Mouse (Mus musculus) forebrain, embryonic 16.5 days (tissue): ENCODE measurements around the gene Ric8a. TPM values are rescaled to one million over a fixed set of nuclear protein-coding genes. Genes with fewer than 3 reads are reported as not detected.

Source experiments
- ATAC-seq: fragments of 200-750 bp; cut with Nextera tagmentation; 2 replicates; pipeline ENCODE4 v1.8.0; 2017; ENCODE audit warnings: mild to moderate bottlenecking, moderate library complexity
- H3K27ac ChIP-seq: fragments of 300-500 bp; sonication (generic); 2 replicates; pipeline ENCODE4 v1.5.1; 2014; ENCODE audit warnings: low read length, control low read depth
- H3K27me3 ChIP-seq: fragments of 300-500 bp; sonication (generic); replicated peaks from 2 replicates; pipeline ENCODE4 v1.6.1; 2014; ENCODE audit warnings: low read length; ENCODE audit not compliant: control insufficient read depth, insufficient read depth
- H3K36me3 ChIP-seq: fragments of 300-500 bp; sonication (generic); 2 replicates; pipeline ENCODE4 v1.6.1; 2014; ENCODE audit not compliant: control insufficient read depth, insufficient read depth
- H3K4me1 ChIP-seq: fragments of 300-500 bp; sonication (generic); replicated peaks from 2 replicates; pipeline ENCODE4 v1.6.1; 2014; ENCODE audit warnings: low read length; ENCODE audit not compliant: control insufficient read depth, insufficient read depth
- H3K4me2 ChIP-seq: fragments of 300-500 bp; sonication (generic); 2 replicates; pipeline ENCODE4 v1.6.1; 2014; ENCODE audit warnings: mild to moderate bottlenecking, low read length, control low read depth
- H3K4me3 ChIP-seq: fragments of 300-500 bp; sonication (generic); replicated peaks from 2 replicates; pipeline ENCODE4 v1.5.1; 2014; ENCODE audit warnings: mild to moderate bottlenecking, low read length, control low read depth
- H3K9ac ChIP-seq: fragments of 300-500 bp; sonication (generic); replicated peaks from 2 replicates; pipeline ENCODE4 v1.6.1; 2014; ENCODE audit warnings: low read depth, low read length, control low read depth
- H3K9me3 ChIP-seq: fragments of 300-500 bp; sonication (generic); 2 replicates; pipeline ENCODE4 v1.6.1; 2016; ENCODE audit warnings: low read length; ENCODE audit not compliant: control insufficient read depth
- WGBS: fragments of 180-500 bp; shearing (Covaris S2); extraction: QIAGEN DNeasy Blood & Tissue Kit; methylation state at CpG from one replicate; pipeline ENCODE4 v1.1.7; 2014; 5-methylcytosine and 5-hydroxymethylcytosine counted together
- polyA plus RNA-seq: library from polyadenylated mRNA; unstranded; fragments of >200 nt; fragmentation: Nextera tagmentation; extraction: Ambion mirVana; gene quantifications from 2 replicates; pipeline ENCODE4 v1.2.1, GENCODE M21; 2015

Ric8a gene
- polyA plus RNA-seq, 1 experiment from 2014 or later: 101 TPM

- H3K27ac ChIP-seq: peak within 1 kb of the TSS; percentile 93
- peaks cover 27% of the 10 kb centered on the region for H3K36me3 ChIP-seq
- no peaks in the 10 kb centered on the region for H3K27me3 ChIP-seq
- H3K9me3 ChIP-seq: no peaks in the 10 kb centered on the region
- peak within 1 kb of the TSS; percentile 95 for H3K4me2 ChIP-seq
- ATAC-seq: peak; percentile 77
- WGBS: 1% methylated on average over 51 of the region's 51 CpGs
- H3K4me3 ChIP-seq: peak within 1 kb of the TSS; percentile 87
- H3K9ac ChIP-seq: peak within 1 kb of the TSS; percentile 88
- H3K4me1 ChIP-seq: peaks cover 31% of the 10 kb centered on the region
Observed at GRCm38 (mm10) chr7:140855860-140856784, 635 bp upstream of the Ric8a start, which contains the start of gene Gm45785. Gene Gm45785 (minus strand): TSS chr7:140856331.

GRCm38 (mm10) chr7:140857550-140858505 lies 1.1 kb downstream of the Ric8a start, which contains the start of gene Bet1l:
Gene Bet1l (minus strand): TSS chr7:140857577.
- H3K4me2 ChIP-seq: peak within 1 kb of the TSS; percentile 95
- peak within 1 kb of the TSS; percentile 88 for H3K9ac ChIP-seq
- no peaks in the 10 kb centered on the region for H3K9me3 ChIP-seq
- 36% methylated on average over 40 of the region's 40 CpGs for WGBS
- ATAC-seq: peak; percentile 26
- peak within 1 kb of the TSS; percentile 87 for H3K4me3 ChIP-seq
- no peaks in the 10 kb centered on the region for H3K27me3 ChIP-seq
- peaks cover 30% of the 10 kb centered on the region for H3K36me3 ChIP-seq
- peak within 1 kb of the TSS; percentile 93 for H3K27ac ChIP-seq
- peaks cover 31% of the 10 kb centered on the region for H3K4me1 ChIP-seq

GRCm38 (mm10) chr7:140858746-140859145 lies 2.0 kb downstream of the Ric8a start:
- peak overlapping the region; percentile 95 for H3K4me2 ChIP-seq
- peak overlapping the region; percentile 25 for H3K9ac ChIP-seq
- H3K4me3 ChIP-seq: peak overlapping the region; percentile 87
- H3K27me3 ChIP-seq: no peaks in the 10 kb centered on the region
- WGBS: 96% methylated on average over 8 of the region's 8 CpGs
- peaks cover 31% of the 10 kb centered on the region for H3K4me1 ChIP-seq
- no peaks in the 10 kb centered on the region for H3K9me3 ChIP-seq
- peaks cover 30% of the 10 kb centered on the region for H3K36me3 ChIP-seq
- no peak overlapping the region for H3K27ac ChIP-seq
- no peak for ATAC-seq

DNA sequence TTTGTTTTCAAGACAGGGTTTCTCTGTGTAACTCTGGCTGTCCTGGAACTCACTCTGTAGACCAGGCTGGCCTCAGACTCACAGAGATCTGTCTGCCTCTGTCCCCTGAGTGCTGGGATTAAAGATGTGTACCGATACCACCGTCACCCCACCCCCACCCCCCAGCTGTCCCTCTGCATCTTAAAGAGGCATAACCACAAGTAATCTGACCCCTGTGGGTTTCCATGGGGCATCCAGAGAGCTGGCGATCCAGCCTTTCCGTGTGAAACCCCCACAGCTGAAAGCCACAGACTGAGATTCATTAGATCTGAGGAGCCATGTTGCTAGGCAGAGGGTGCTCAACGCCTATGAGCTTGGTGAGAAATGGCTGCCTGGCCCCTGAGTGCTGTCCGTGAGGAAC lies 3.2 kb downstream of the Ric8a start:
- H3K36me3 ChIP-seq: peaks cover 27% of the 10 kb centered on the region
- no peaks in the 10 kb centered on the region for H3K27me3 ChIP-seq
- no peak overlapping the region for H3K9ac ChIP-seq
- 82% methylated on average over 6 of the region's 6 CpGs for WGBS
- ATAC-seq: no peak
- no peaks in the 10 kb centered on the region for H3K9me3 ChIP-seq
- peaks cover 28% of the 10 kb centered on the region for H3K4me1 ChIP-seq
- H3K4me2 ChIP-seq: no peak overlapping the region
- H3K27ac ChIP-seq: no peak overlapping the region
- H3K4me3 ChIP-seq: no peak overlapping the region

DNA sequence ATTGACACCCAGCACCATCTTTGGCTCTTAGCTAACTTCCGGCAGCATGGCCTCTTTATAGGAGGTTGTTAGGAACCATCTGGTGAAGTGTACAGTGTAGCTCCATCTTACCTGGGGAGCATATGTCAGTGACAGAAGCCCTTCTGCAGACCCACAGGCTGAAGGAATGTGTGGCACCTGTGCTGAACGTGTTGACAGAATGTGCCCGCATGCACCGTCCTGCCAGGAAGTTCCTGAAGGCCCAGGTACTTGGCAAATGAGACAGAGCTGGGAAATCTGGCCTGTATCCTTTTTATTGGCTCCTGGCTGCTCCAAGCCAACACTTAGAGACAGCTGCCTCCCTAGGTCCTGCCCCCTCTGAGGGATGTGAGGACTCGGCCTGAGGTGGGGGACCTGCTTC lies 4.0 kb downstream of the Ric8a start:
- no peaks in the 10 kb centered on the region for H3K27me3 ChIP-seq
- no peak overlapping the region for H3K4me2 ChIP-seq
- no peaks in the 10 kb centered on the region for H3K9me3 ChIP-seq
- H3K4me3 ChIP-seq: no peak overlapping the region
- H3K27ac ChIP-seq: no peak overlapping the region
- WGBS: 85% methylated on average over 5 of the region's 5 CpGs
- no peak overlapping the region for H3K9ac ChIP-seq
- peaks cover 21% of the 10 kb centered on the region for H3K4me1 ChIP-seq
- peaks cover 27% of the 10 kb centered on the region for H3K36me3 ChIP-seq
- no peak for ATAC-seq

GRCm38 (mm10) chr7:140864761-140865160 lies 8.0 kb downstream of the Ric8a start:
- H3K36me3 ChIP-seq: peaks cover 24% of the 10 kb centered on the region
- H3K27ac ChIP-seq: no peak overlapping the region
- H3K9me3 ChIP-seq: no peaks in the 10 kb centered on the region
- no peak overlapping the region for H3K4me3 ChIP-seq
- H3K9ac ChIP-seq: no peak overlapping the region
- H3K4me2 ChIP-seq: no peak overlapping the region
- H3K4me1 ChIP-seq: no peaks in the 10 kb centered on the region; the same call in 1 of the 2 replicates
- WGBS: 88% methylated on average over 12 of the region's 12 CpGs
- H3K27me3 ChIP-seq: no peaks in the 10 kb centered on the region
- ATAC-seq: no peak

- H3K9ac ChIP-seq: no peak overlapping the region
- H3K4me1 ChIP-seq: no peaks in the 10 kb centered on the region
- 92% methylated on average over 4 of the region's 4 CpGs for WGBS
- ATAC-seq: no peak
- H3K9me3 ChIP-seq: no peaks in the 10 kb centered on the region
- H3K27ac ChIP-seq: no peak overlapping the region
- H3K27me3 ChIP-seq: no peaks in the 10 kb centered on the region
- peaks cover 2% of the 10 kb centered on the region; the same call in 1 of the 2 replicates for H3K36me3 ChIP-seq
- no peak overlapping the region for H3K4me2 ChIP-seq
- H3K4me3 ChIP-seq: no peak overlapping the region
Observed at GRCm38 (mm10) chr7:140874224-140874623, 17.5 kb downstream of the Ric8a start.

GRCm38 (mm10) chr7:140877364-140877763 lies 20.6 kb downstream of the Ric8a start:
- Histone ChIP-seq H3K9ac (no peak overlapping the region), H3K4me2 (no peak overlapping the region), H3K9me3 (no peaks in the 10 kb centered on the region), H3K27me3 (no peaks in the 10 kb centered on the region), H3K27ac (no peak overlapping the region), H3K36me3 (peaks cover 2% of the 10 kb centered on the region; the same call in 1 of the 2 replicates), H3K4me1 (peaks cover 4% of the 10 kb centered on the region), H3K4me3 (no peak overlapping the region)
- 93% methylated on average over 6 of the region's 6 CpGs for WGBS
- ATAC-seq: no peak

DNA sequence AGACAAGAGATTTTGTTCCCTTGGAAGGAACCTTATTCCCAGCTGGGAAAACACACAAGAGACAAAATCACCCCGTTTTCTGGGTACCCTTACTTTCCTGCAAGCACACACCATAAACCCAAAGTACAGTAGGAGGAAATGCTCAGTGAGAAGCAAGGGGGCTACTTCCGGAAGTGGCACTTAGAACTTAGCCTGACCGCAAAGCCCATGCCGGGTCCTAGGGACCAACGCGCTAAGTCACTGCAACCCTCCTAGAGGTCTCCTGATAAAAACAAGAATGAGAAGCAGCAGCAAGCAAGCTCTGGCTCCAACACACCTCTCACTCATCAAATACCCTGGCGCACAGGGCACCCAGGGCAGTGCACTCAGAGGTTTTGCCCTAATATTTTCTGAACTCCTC lies 22.6 kb downstream of the Ric8a start:
- peaks cover 2% of the 10 kb centered on the region; the same call in 1 of the 2 replicates for H3K36me3 ChIP-seq

More for the DNA sequence above, 22.6 kb downstream of the Ric8a start:
- no peak overlapping the region for H3K9ac ChIP-seq
- H3K27me3 ChIP-seq: no peaks in the 10 kb centered on the region
- H3K4me2 ChIP-seq: no peak overlapping the region
- H3K4me3 ChIP-seq: no peak overlapping the region
- H3K27ac ChIP-seq: no peak overlapping the region
- WGBS: 86% methylated on average over 7 of the region's 7 CpGs
- no peak for ATAC-seq
- no peaks in the 10 kb centered on the region for H3K9me3 ChIP-seq
- H3K4me1 ChIP-seq: peaks cover 9% of the 10 kb centered on the region
